Mouse (Mus musculus): ENCODE results near the gene Neil1.

DNA sequence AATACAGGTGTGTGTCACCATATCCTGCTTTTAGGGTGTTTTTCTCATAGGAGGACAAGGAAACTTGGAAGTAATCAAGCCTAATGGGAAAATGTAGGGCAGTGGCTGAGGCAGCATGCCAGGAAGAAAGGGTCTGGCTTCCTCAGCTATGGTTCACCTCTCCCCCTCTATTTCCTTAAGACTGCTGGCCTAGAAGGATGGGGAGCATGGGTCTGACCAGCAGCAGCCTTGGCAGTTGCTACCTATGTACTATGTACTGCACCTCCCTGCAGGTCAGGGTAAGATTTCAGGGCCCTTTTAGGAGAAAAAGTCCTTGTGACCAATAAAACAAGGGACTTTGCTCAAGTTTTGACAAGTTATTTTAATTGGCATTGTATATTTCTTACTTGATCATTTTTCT lies 18.5 kb downstream of the Neil1 start:
- TF ChIP-seq CTCF (IDR thresholded peaks at IDR 0.05; ENCODE audit: low read depth) (no peak), EP300 (IDR thresholded peaks at IDR 0.05; ENCODE audit: low read depth) (no peak)

All from liver, embryonic 14.5 days (tissue).